Mouse (Mus musculus) midbrain, embryonic 12.5 days (tissue): ENCODE measurements around the gene Eif4e1b. TPM values are rescaled to one million over a fixed set of nuclear protein-coding genes. Genes with fewer than 3 reads are reported as not detected.

ENCODE experiments used
- ATAC-seq: fragments of 200-750 bp; cut with Nextera tagmentation; 2 replicates; pipeline ENCODE4 v1.8.0; 2017; ENCODE audit warnings: low read depth, moderate TSS enrichment, moderate library complexity; ENCODE audit not compliant: low FRiP score
- H3K27ac ChIP-seq: fragments of 300-500 bp; sonication (generic); replicated peaks from 2 replicates; pipeline ENCODE4 v1.5.1; 2016; ENCODE audit warnings: mild to moderate bottlenecking
- H3K27me3 ChIP-seq: fragments of 300-500 bp; sonication (generic); 2 replicates; pipeline ENCODE4 v1.6.1; 2016; ENCODE audit warnings: mild to moderate bottlenecking
- H3K36me3 ChIP-seq: fragments of 300-500 bp; sonication (generic); 2 replicates; pipeline ENCODE4 v1.6.1; 2016
- H3K4me1 ChIP-seq: fragments of 300-500 bp; sonication (generic); 2 replicates; pipeline ENCODE4 v1.6.1; 2016
- H3K4me2 ChIP-seq: fragments of 300-500 bp; sonication (generic); replicated peaks from 2 replicates; pipeline ENCODE4 v1.6.1; 2016; ENCODE audit warnings: mild to moderate bottlenecking, moderate library complexity
- H3K4me3 ChIP-seq: fragments of 300-500 bp; sonication (generic); 2 replicates; pipeline ENCODE4 v1.5.1; 2016; ENCODE audit warnings: mild to moderate bottlenecking
- H3K9ac ChIP-seq: fragments of 300-500 bp; sonication (generic); replicated peaks from 2 replicates; pipeline ENCODE4 v1.6.1; 2016; ENCODE audit warnings: mild to moderate bottlenecking, moderate library complexity
- H3K9me3 ChIP-seq: fragments of 300-500 bp; sonication (generic); 2 replicates; pipeline ENCODE4 v1.6.1; 2016; ENCODE audit warnings: mild to moderate bottlenecking
- WGBS: fragments of 180-500 bp; shearing (Covaris S2); methylation state at CpG from one replicate; pipeline ENCODE4 v1.1.7; 2016; 5-methylcytosine and 5-hydroxymethylcytosine counted together
- polyA plus RNA-seq: library from polyadenylated mRNA; unstranded; fragments of >200 nt; fragmentation: Nextera tagmentation; extraction: Ambion mirVana; gene quantifications from 2 replicates; pipeline ENCODE4 v1.2.1, GENCODE M21; 2016

Eif4e1b gene
- polyA plus RNA-seq, result not detected in 2 replicates

DNA sequence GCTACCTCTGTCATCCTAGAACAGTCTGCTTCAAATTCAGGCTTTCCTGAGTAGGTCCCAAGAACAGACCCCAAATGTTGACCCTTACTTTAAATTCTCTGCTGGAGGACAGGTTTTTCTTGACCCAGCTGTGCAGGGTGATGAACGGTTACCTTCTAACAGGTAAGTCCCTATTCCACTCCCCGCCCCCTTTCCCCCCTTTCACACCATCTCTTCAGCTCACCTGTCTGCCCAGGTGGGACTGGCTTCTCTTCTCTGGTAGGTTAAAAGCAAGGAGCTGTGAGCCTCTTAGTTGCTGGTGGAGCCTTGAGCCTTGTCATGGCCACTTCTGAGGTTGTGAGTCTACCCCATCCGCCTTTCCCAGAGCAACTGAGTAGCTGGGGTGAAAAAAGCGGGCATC, at the start of gene Eif4e1b:
Gene Eif4e1b (plus strand): TSS at position 301 of the 400 bp plus-strand sequence.
- WGBS, result 82% methylated on average over 4 of the region's 4 CpGs
- H3K4me3 ChIP-seq, result no peak within 1 kb of the TSS
- H3K9ac ChIP-seq, result no peak within 1 kb of the TSS
- H3K27me3 ChIP-seq, result no peaks in the 10 kb centered on the region
- no peaks in the 10 kb centered on the region for H3K4me1 ChIP-seq
- ATAC-seq, result no peak
- no peak within 1 kb of the TSS for H3K4me2 ChIP-seq
- no peaks in the 10 kb centered on the region for H3K36me3 ChIP-seq
- H3K27ac ChIP-seq, result no peak within 1 kb of the TSS
- no peaks in the 10 kb centered on the region for H3K9me3 ChIP-seq

DNA sequence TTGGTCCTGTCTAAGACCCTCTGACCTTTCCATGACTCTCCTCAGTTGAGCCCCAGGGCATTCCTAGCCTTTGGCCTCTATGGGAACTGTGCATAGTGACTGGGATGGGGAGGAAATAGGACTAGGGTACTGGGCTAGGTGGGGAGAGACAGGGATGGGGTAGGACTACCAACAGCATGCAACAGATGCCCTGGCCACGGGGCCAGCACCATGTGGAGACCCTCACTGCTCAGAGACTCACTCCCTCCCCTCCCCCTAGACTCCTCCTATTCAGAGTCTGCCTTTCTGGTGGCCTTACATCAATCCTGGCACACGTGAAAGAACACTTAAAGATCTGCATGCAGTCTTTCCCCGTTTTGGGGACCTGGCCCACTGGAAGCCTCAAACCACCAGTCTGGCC, 46.9 kb upstream of the Eif4e1b start:
- ATAC-seq, result no peak
- peaks cover 47% of the 10 kb centered on the region for H3K36me3 ChIP-seq
- whole genome bisulfite sequencing, result 22% methylated on average over 3 of the region's 3 CpGs
- H3K4me3 ChIP-seq, result no peak overlapping the region
- no peak overlapping the region for H3K9ac ChIP-seq
- H3K27ac ChIP-seq, result no peak overlapping the region
- peaks cover 19% of the 10 kb centered on the region for H3K4me1 ChIP-seq
- H3K9me3 ChIP-seq, result no peaks in the 10 kb centered on the region
- H3K4me2 ChIP-seq, result no peak overlapping the region
- peaks cover 54% of the 10 kb centered on the region for H3K27me3 ChIP-seq

DNA sequence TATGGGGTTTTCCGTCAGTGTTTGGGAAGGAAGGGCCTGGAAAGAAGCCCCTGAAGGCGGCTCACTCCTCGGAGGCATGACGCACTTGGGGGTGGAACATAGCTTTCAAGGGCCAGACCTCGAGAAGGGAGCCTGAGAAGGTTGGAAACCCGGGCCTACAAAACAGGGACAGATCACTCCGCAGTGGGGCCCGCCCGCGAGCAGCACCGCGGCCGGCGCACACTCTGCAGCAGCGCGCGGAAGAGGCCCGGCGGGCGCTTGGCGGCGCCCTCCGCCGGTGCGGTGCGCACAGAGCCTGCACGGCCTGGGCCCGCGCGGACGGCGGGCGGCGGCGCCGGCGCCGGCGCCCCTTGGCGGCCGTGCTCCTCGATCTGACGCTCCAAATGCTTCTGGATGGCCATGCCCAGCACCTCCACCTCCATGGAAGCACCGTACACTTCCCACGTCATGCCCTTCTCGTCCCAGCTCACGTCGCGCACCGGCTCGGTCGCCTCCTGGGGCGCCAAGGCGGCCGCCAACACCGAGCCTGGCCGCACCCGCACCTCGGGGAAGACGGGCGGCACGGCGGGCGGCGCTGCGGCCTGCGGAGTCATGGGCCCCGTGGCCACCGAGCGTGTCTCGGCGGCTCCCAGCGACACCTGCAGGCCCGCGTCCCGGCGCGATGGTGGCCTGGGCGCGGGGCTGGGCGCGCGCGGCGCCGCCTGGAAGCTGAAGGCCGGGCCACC, 46.1 kb upstream of the Eif4e1b start:
- Histone ChIP-seq H3K27ac (no peak overlapping the region), H3K9ac (peak overlapping the region; percentile 53), H3K27me3 (peaks cover 54% of the 10 kb centered on the region), H3K4me3 (peak overlapping the region; percentile 29), H3K4me2 (peak overlapping the region; percentile 44), H3K9me3 (no peaks in the 10 kb centered on the region), H3K36me3 (peaks cover 47% of the 10 kb centered on the region), H3K4me1 (peaks cover 19% of the 10 kb centered on the region)
- peak; percentile 62; the same call in 1 of the 2 replicates for ATAC-seq
- WGBS, result under 1% methylated on average over 65 of the region's 87 CpGs

DNA sequence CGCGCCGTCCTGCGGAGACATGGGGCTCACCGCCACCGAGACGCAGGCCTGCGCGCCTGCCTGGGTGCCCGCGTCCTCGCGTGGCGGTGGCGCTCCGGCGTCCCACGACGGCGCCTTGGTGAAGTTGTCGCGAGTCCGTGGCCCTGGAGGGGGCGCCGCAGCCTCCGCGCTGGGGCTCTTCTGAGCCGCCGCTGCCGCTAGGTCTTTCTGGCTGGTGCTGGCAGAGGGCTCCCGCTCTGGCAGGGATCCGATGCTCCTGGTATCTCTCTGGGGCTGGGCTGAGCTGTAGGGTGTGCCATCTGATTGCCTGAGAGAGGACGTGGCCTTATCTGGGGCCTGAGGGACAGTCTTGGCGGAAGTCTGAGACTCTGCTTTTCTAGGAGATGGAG, 45.6 kb upstream of the Eif4e1b start:
- 4% methylated on average over 25 of the region's 34 CpGs for WGBS
- H3K27me3 ChIP-seq, result peaks cover 54% of the 10 kb centered on the region

DNA sequence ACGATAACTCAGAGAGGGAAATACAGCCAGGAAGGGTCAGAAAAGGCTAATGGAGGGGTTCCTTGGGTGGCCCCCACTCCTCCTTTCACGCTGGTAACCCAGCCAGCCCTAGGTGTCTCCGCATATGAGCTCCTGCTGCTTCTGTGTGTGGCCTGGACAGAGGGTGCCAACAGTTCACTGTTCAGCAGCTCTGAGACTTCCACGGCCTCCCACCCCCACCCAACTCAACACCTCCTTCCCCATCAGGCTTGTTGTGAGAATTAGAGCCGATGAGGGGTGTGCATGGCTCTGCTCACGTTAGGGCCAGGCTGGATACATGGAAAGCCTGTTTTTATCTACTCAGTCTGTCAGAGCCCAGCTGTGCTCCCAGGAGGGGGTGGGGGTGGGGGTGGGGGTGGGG, 37.7 kb upstream of the Eif4e1b start:
- no peak for ATAC-seq
- H3K4me1 ChIP-seq, result peaks cover 48% of the 10 kb centered on the region
- no peaks in the 10 kb centered on the region for H3K9me3 ChIP-seq
- no peak overlapping the region for H3K27ac ChIP-seq
- WGBS, result 44% methylated on average over 6 of the region's 6 CpGs
- H3K27me3 ChIP-seq, result peaks cover 28% of the 10 kb centered on the region
- peaks cover 10% of the 10 kb centered on the region; the same call in 1 of the 2 replicates for H3K36me3 ChIP-seq
- H3K9ac ChIP-seq, result no peak overlapping the region; the same call in 1 of the 2 replicates
- H3K4me2 ChIP-seq, result peak overlapping the region; percentile 78
- no peak overlapping the region for H3K4me3 ChIP-seq

More for the DNA sequence above, 45.6 kb upstream of the Eif4e1b start:
- Histone ChIP-seq H3K4me3 (peak overlapping the region; percentile 29), H3K9me3 (no peaks in the 10 kb centered on the region), H3K4me1 (peaks cover 19% of the 10 kb centered on the region), H3K36me3 (peaks cover 47% of the 10 kb centered on the region), H3K27ac (no peak overlapping the region), H3K9ac (peak overlapping the region; percentile 53), H3K4me2 (peak overlapping the region; percentile 44)
- no peak for ATAC-seq

DNA sequence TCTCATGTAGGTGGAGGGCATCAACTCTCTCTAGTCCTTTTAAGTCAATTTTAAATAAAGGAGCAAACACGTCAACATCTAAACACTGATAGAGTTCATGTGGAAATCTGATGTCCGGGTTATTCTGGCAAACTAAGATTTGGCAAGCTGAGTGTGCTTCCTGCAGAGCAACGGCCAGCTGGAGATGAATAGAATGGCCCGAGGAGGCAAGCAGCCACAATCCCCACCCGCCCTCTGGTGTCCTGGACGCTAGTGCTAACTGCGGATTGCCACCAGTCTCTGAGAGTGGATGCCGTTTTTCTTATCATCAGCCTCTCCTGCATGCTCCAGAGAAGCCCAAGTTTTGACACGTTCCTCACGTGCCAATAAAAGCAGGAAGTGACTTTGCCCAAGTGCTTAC, 36.9 kb upstream of the Eif4e1b start:
- no peaks in the 10 kb centered on the region for H3K9me3 ChIP-seq
- 0 out of 2 replicates have a peak, but pooled peaks cover 5% of the 10 kb centered on the region for H3K36me3 ChIP-seq
- no peak overlapping the region for H3K9ac ChIP-seq
- no peak overlapping the region for H3K27ac ChIP-seq
- WGBS, result 43% methylated on average over 10 of the region's 10 CpGs
- H3K4me2 ChIP-seq, result peak overlapping the region; percentile 78
- ATAC-seq, result no peak
- peaks cover 31% of the 10 kb centered on the region for H3K27me3 ChIP-seq
- no peak overlapping the region for H3K4me3 ChIP-seq
- peaks cover 43% of the 10 kb centered on the region for H3K4me1 ChIP-seq

DNA sequence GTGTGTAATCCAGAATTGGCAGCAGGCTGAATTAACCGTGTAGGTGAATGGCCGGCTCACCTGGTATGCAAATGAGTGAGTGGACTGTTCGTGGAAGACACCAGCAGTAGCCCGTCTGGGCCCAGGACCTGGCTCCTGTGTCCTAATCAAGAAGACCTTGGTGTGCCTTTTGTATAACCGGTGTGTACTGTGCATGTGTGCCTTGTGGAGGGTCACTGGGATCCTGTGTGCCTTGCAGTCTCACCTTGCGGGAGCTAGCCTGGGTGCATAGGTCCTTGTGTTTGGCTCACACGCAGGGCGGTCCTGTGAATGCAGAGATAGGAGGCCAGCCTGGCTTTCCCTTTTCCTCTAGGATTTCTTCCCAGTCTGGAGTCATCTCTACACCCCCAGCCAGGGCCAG, 35.6 kb upstream of the Eif4e1b start:
- H3K4me1 ChIP-seq, result peaks cover 43% of the 10 kb centered on the region
- H3K9me3 ChIP-seq, result no peaks in the 10 kb centered on the region
- H3K27me3 ChIP-seq, result peaks cover 42% of the 10 kb centered on the region
- H3K9ac ChIP-seq, result peak overlapping the region; percentile 82; the same call in 1 of the 2 replicates
- 0 out of 2 replicates have a peak, but pooled peaks cover 5% of the 10 kb centered on the region for H3K36me3 ChIP-seq
- peak overlapping the region; percentile 85; the same call in 1 of the 2 replicates for H3K27ac ChIP-seq
- H3K4me2 ChIP-seq, result peak overlapping the region; percentile 78
- ATAC-seq, result no peak
- 87% methylated on average over 8 of the region's 8 CpGs for WGBS
- H3K4me3 ChIP-seq, result peak overlapping the region; percentile 82

DNA sequence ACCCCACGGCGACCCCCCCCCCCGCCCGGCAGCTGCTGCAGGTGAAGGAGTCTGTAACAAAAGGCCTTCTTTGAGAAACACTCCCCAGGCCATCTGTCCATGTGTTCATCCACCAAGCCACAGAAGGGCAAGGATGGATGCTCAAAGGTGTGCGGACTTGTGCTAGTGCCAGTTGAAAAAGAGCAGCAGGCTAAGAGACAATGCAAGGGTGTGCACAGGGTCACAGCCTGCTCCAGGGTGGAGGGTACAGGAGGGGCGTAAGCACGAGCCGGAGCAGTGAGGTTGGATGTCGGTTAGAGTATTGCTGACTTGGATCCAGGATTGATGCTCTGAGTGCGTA, 35.1 kb upstream of the Eif4e1b start:
- Histone ChIP-seq H3K9me3 (no peaks in the 10 kb centered on the region), H3K36me3 (0 out of 2 replicates have a peak, but pooled peaks cover 5% of the 10 kb centered on the region), H3K27me3 (peaks cover 47% of the 10 kb centered on the region), H3K4me2 (peak overlapping the region; percentile 78), H3K4me3 (peak overlapping the region; percentile 82), H3K9ac (peak overlapping the region; percentile 82), H3K4me1 (peaks cover 44% of the 10 kb centered on the region), H3K27ac (peak overlapping the region; percentile 85)
- peak; percentile 21 for ATAC-seq
- WGBS, result 33% methylated on average over 10 of the region's 10 CpGs

DNA sequence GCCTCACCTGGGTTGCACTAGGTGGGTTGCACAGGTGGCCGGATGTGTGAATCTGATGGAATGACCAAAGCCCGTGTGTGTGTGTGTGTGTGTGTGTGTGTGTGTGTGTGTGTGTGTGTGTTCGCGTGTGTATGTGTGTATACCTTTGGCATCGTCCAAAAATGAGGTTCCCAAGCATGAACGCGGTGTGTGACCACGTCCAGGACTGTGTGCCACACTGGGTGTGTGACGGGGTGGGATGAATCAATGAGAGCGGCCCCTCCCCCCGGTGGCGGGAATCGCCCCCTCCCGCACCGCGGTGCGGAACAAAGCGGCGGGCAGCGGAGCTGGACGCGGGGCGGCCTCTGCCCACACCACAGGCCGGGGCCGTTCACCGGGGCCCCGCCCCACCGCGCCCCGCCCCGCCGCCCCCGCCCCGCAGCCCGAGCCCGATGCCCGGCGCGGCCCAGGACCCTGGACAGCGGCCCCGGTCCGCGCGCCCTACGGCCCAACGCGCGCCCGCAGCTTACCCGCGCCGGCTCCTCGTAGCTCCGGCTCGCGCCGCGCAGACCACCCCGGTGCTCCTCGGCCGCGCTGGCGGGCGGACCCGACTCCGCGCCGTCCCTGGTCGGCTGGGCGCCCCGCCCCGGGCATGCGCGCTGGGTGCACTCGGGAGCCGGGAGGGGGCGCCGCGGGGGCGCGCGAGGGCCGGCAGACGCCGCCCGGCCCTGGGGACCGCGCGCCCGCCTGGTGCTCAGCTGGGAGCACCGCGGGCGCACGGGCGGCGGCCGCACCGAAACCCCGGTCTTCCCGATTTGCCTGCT, 34.5 kb upstream of the Eif4e1b start:
- H3K9me3 ChIP-seq, result no peaks in the 10 kb centered on the region
- H3K9ac ChIP-seq, result peak overlapping the region; percentile 82
- peak overlapping the region; percentile 85 for H3K27ac ChIP-seq
- H3K4me2 ChIP-seq, result peak overlapping the region; percentile 78
- WGBS, result 1% methylated on average over 44 of the region's 100 CpGs
- 0 out of 2 replicates have a peak, but pooled peaks cover 2% of the 10 kb centered on the region for H3K36me3 ChIP-seq
- H3K27me3 ChIP-seq, result peaks cover 51% of the 10 kb centered on the region
- peak; percentile 87 for ATAC-seq
- peaks cover 50% of the 10 kb centered on the region for H3K4me1 ChIP-seq
- H3K4me3 ChIP-seq, result peak overlapping the region; percentile 82

DNA sequence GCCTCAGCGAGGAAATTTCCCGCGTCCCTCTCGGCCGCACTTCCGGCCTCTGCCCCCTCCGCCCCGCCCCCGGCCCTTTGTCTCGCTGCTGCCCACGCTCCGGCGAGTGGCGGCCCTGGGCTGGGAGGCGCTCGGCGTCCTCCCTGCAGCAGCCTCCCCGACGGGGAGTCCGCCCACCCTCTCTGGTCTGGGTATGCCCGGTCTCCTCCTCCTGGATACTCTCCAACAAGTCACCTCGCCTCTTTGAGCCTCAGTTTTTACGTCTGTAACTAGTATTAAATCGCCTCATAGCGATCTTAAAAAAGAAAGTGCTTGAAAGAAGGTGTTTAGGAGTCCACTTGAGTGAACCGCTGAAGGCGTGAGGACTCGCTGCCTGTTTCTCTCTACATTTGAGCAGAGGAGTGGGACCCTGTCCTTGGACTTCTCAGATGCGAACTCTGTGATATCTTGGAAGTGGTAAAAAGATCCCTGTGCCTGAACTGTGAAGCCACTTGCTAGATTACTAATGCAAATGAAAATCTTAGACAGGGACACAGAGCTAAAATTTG, 33.9 kb upstream of the Eif4e1b start, which contains the start of gene Gprin1:
Gene Gprin1 (minus strand): TSS at position 11 of the 548 bp plus-strand sequence.
- Histone ChIP-seq H3K27ac (peak within 1 kb of the TSS; percentile 85), H3K9me3 (no peaks in the 10 kb centered on the region), H3K4me1 (peaks cover 56% of the 10 kb centered on the region), H3K4me3 (peak within 1 kb of the TSS; percentile 82), H3K36me3 (no peaks in the 10 kb centered on the region), H3K4me2 (peak within 1 kb of the TSS; percentile 78), H3K9ac (peak within 1 kb of the TSS; percentile 82), H3K27me3 (peaks cover 52% of the 10 kb centered on the region)
- peak; percentile 81 for ATAC-seq
- 2% methylated on average over 26 of the region's 29 CpGs for WGBS

DNA sequence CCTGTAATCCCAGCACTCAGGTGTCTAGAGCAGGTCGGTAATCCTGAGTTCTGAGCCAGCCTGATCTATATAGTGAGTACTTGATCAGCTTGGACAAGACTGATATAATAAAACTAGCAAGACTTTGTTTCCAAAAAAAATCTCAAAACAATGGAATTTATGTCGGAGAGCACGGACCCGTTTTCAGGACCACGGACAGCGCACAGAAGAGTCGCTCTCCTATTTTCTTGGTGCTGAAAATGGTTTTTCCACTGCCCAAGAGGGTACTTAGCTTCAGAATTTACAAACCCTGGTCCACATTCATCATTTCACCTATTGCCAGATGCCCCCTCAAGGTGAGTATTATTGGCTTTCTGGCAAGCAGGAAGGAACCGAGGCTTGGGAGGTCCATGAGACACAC, 33.1 kb upstream of the Eif4e1b start:
- ATAC-seq, result no peak
- Histone ChIP-seq H3K9ac (no peak overlapping the region), H3K27ac (no peak overlapping the region), H3K9me3 (no peaks in the 10 kb centered on the region), H3K36me3 (no peaks in the 10 kb centered on the region), H3K4me2 (no peak overlapping the region), H3K27me3 (peaks cover 59% of the 10 kb centered on the region), H3K4me1 (peaks cover 59% of the 10 kb centered on the region), H3K4me3 (no peak overlapping the region)
- 2% methylated on average over 8 of the region's 8 CpGs for WGBS

DNA sequence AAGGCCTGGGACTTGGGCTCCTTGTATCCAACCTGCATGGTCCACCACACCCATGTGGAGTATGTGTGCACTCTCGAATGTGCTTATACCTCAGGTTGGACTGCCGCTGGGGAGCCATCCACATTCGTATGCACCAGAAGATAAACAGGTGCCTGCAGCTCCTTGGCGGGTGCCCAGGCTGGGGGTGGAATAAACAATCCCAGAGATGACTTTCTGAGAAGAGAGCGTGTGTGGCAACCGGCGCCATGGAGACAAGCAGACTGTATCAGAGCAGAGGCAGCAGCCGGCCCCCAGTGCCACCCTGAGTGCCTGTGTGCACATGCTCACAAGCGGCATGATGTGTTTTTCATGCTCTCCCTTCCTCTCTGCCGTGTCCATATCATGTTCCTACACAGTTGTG, 31.1 kb upstream of the Eif4e1b start:
- Histone ChIP-seq H3K9ac (no peak overlapping the region), H3K4me3 (no peak overlapping the region), H3K4me1 (peaks cover 47% of the 10 kb centered on the region), H3K27ac (no peak overlapping the region), H3K9me3 (no peaks in the 10 kb centered on the region), H3K4me2 (no peak overlapping the region), H3K27me3 (peaks cover 66% of the 10 kb centered on the region), H3K36me3 (no peaks in the 10 kb centered on the region)
- 75% methylated on average over 10 of the region's 10 CpGs for WGBS
- no peak for ATAC-seq
